Mouse (Mus musculus): Measurements from ENCODE around the gene Kras.

GRCm38 (mm10) chr6:145197949-145198686 lies 51.9 kb downstream of the Kras start:
- TF ChIP-seq ZNF384 (IDR thresholded peaks at IDR 0.05; ENCODE audit: low read depth, low read length) (no peak), EP300 (IDR thresholded peaks at IDR 0.05; ENCODE audit: low read length) (no peak), BHLHE40 (IDR thresholded peaks at IDR 0.05; ENCODE audit: low read depth, low read length) (no peak), CTCF (conservative IDR thresholded peaks at IDR 0.05 in 1 of 2, IDR thresholded peaks at IDR 0.05 in 1 of 2; ENCODE audit: low read depth in 2 of 2, low read length in 2 of 2) (no peak)

Data from CH12.LX (cell line).